Mouse (Mus musculus): Measurements from ENCODE around the gene Slc25a42. TPM values are rescaled to one million over a fixed set of nuclear protein-coding genes. Genes with fewer than 3 reads are reported as not detected.
A peak's percentile ranks its signal among the peaks of the same experiment; 100 is the strongest.

Slc25a42 gene
- polyA plus RNA-seq, 1 experiment from 2014 or later = 2.2 TPM

GRCm38 (mm10) chr8:70181903-70182252, 30.2 kb downstream of the Slc25a42 start:
- DNase-seq (ENCODE audit: low spot score) = no peak
- WGBS = 80% methylated on average over 2 of the region's 2 CpGs
- no peaks in the 10 kb centered on the region for H3K9me3 ChIP-seq (replicated peaks)
- H3K4me3 ChIP-seq = no peak overlapping the region
- H3K4me1 ChIP-seq = peaks cover 2% of the 10 kb centered on the region; the same call in 1 of the 2 replicates
- H3K27me3 ChIP-seq (ENCODE audit: low read depth, poor library complexity, severe bottlenecking) = no peaks in the 10 kb centered on the region
- H3K27ac ChIP-seq (replicated peaks) = no peak overlapping the region
- peaks cover 55% of the 10 kb centered on the region for H3K36me3 ChIP-seq

- Histone ChIP-seq H3K27ac (replicated peaks) (no peak overlapping the region), H3K27me3 (ENCODE audit: low read depth, poor library complexity, severe bottlenecking) (no peaks in the 10 kb centered on the region), H3K4me1 (peaks cover 2% of the 10 kb centered on the region; the same call in 1 of the 2 replicates), H3K36me3 (peaks cover 60% of the 10 kb centered on the region), H3K4me3 (no peak overlapping the region), H3K9me3 (replicated peaks) (no peaks in the 10 kb centered on the region)
- DNase-seq (ENCODE audit: low spot score) = no peak
- 85% methylated on average over 16 of the region's 16 CpGs for WGBS
Measured at GRCm38 (mm10) chr8:70181212-70181902, 30.7 kb downstream of the Slc25a42 start.

- H3K9me3 ChIP-seq (replicated peaks) = no peaks in the 10 kb centered on the region
- peaks cover 70% of the 10 kb centered on the region for H3K36me3 ChIP-seq
- peaks cover 6% of the 10 kb centered on the region for H3K4me1 ChIP-seq
- no peaks in the 10 kb centered on the region for H3K27me3 ChIP-seq (ENCODE audit: low read depth, poor library complexity, severe bottlenecking)
- H3K27ac ChIP-seq (replicated peaks) = no peak overlapping the region
- 97% methylated on average over 4 of the region's 4 CpGs for WGBS
- DNase-seq (ENCODE audit: low spot score) = no peak
- H3K4me3 ChIP-seq = no peak overlapping the region
Measured at GRCm38 (mm10) chr8:70179082-70179481, 33.0 kb downstream of the Slc25a42 start.

- peaks cover 11% of the 10 kb centered on the region for H3K4me1 ChIP-seq
- no peak for DNase-seq (ENCODE audit: low spot score)
- no peak overlapping the region for H3K4me3 ChIP-seq
- no peak overlapping the region for H3K27ac ChIP-seq (replicated peaks)
- H3K36me3 ChIP-seq = peaks cover 69% of the 10 kb centered on the region
- no peaks in the 10 kb centered on the region for H3K27me3 ChIP-seq (ENCODE audit: low read depth, poor library complexity, severe bottlenecking)
- no peaks in the 10 kb centered on the region for H3K9me3 ChIP-seq (replicated peaks)
- WGBS = 93% methylated on average over 2 of the region's 2 CpGs
Measured at GRCm38 (mm10) chr8:70178231-70178630, 33.9 kb downstream of the Slc25a42 start.

GRCm38 (mm10) chr8:70174079-70174478, 38.0 kb downstream of the Slc25a42 start:
- H3K9me3 ChIP-seq (replicated peaks) = no peaks in the 10 kb centered on the region
- H3K36me3 ChIP-seq = peaks cover 35% of the 10 kb centered on the region
- H3K4me3 ChIP-seq = no peak overlapping the region
- 96% methylated on average over 7 of the region's 7 CpGs for WGBS
- H3K27me3 ChIP-seq (ENCODE audit: low read depth, poor library complexity, severe bottlenecking) = no peaks in the 10 kb centered on the region
- DNase-seq (ENCODE audit: low spot score) = no peak
- no peak overlapping the region for H3K27ac ChIP-seq (replicated peaks)
- H3K4me1 ChIP-seq = peaks cover 25% of the 10 kb centered on the region

GRCm38 (mm10) chr8:70173320-70173719, 38.8 kb downstream of the Slc25a42 start:
- Histone ChIP-seq H3K36me3 (peaks cover 28% of the 10 kb centered on the region), H3K9me3 (replicated peaks) (no peaks in the 10 kb centered on the region), H3K4me3 (peak overlapping the region; percentile 80; the same call in 1 of the 2 replicates), H3K4me1 (peaks cover 25% of the 10 kb centered on the region), H3K27ac (replicated peaks) (no peak overlapping the region), H3K27me3 (ENCODE audit: low read depth, poor library complexity, severe bottlenecking) (no peaks in the 10 kb centered on the region)
- 86% methylated on average over 5 of the region's 5 CpGs for WGBS
- DNase-seq (ENCODE audit: low spot score) = no peak

GRCm38 (mm10) chr8:70172043-70172681, 39.9 kb downstream of the Slc25a42 start, which contains the start of gene Tmem161a:
Gene Tmem161a (plus strand): TSS chr8:70172356.
- peak within 1 kb of the TSS; percentile 80 for H3K4me3 ChIP-seq
- 3% methylated on average over 27 of the region's 27 CpGs for WGBS
- DNase-seq (ENCODE audit: low spot score) = peak; percentile 89
- H3K4me1 ChIP-seq = peaks cover 25% of the 10 kb centered on the region
- H3K9me3 ChIP-seq (replicated peaks) = no peaks in the 10 kb centered on the region
- peaks cover 19% of the 10 kb centered on the region for H3K36me3 ChIP-seq
- peak within 1 kb of the TSS; percentile 86 for H3K27ac ChIP-seq (replicated peaks)
- no peaks in the 10 kb centered on the region; the same call in 1 of the 2 replicates for H3K27me3 ChIP-seq (ENCODE audit: low read depth, poor library complexity, severe bottlenecking)

- Histone ChIP-seq H3K9me3 (replicated peaks) (no peaks in the 10 kb centered on the region), H3K27ac (replicated peaks) (peak overlapping the region; percentile 86), H3K27me3 (ENCODE audit: low read depth, poor library complexity, severe bottlenecking) (peaks cover 4% of the 10 kb centered on the region), H3K36me3 (peaks cover 9% of the 10 kb centered on the region; the same call in 1 of the 2 replicates), H3K4me1 (peaks cover 33% of the 10 kb centered on the region), H3K4me3 (0 out of 2 replicates have a peak overlapping the region, but pooled peaks have one; percentile 80)
- WGBS = 87% methylated on average over 7 of the region's 7 CpGs
- DNase-seq (ENCODE audit: low spot score) = no peak
Measured at GRCm38 (mm10) chr8:70171240-70171639, 40.9 kb downstream of the Slc25a42 start.

- Histone ChIP-seq H3K4me3 (no peak overlapping the region), H3K4me1 (peaks cover 37% of the 10 kb centered on the region), H3K9me3 (replicated peaks) (no peaks in the 10 kb centered on the region), H3K27me3 (ENCODE audit: low read depth, poor library complexity, severe bottlenecking) (peaks cover 9% of the 10 kb centered on the region), H3K36me3 (peaks cover 8% of the 10 kb centered on the region; the same call in 1 of the 2 replicates), H3K27ac (replicated peaks) (no peak overlapping the region)
- WGBS = 89% methylated on average over 3 of the region's 3 CpGs
- DNase-seq (ENCODE audit: low spot score) = no peak
Measured at GRCm38 (mm10) chr8:70170748-70171147, 41.4 kb downstream of the Slc25a42 start.

- Histone ChIP-seq H3K4me3 (no peak overlapping the region), H3K36me3 (peaks cover 5% of the 10 kb centered on the region; the same call in 1 of the 2 replicates), H3K4me1 (peaks cover 37% of the 10 kb centered on the region), H3K27ac (replicated peaks) (no peak overlapping the region), H3K27me3 (ENCODE audit: low read depth, poor library complexity, severe bottlenecking) (peaks cover 15% of the 10 kb centered on the region), H3K9me3 (replicated peaks) (no peaks in the 10 kb centered on the region)
- no peak for DNase-seq (ENCODE audit: low spot score)
- WGBS = 91% methylated on average over 3 of the region's 3 CpGs
Measured at GRCm38 (mm10) chr8:70170116-70170515, 42.0 kb downstream of the Slc25a42 start.

- peaks cover 35% of the 10 kb centered on the region for H3K27me3 ChIP-seq (ENCODE audit: low read depth, poor library complexity, severe bottlenecking)
- peak; percentile 90 for DNase-seq (ENCODE audit: low spot score)
- H3K4me1 ChIP-seq = peaks cover 17% of the 10 kb centered on the region
- peak overlapping the region; percentile 50 for H3K27ac ChIP-seq (replicated peaks)
- H3K4me3 ChIP-seq = peak overlapping the region; percentile 45
- no peaks in the 10 kb centered on the region for H3K9me3 ChIP-seq (replicated peaks)
- no peaks in the 10 kb centered on the region for H3K36me3 ChIP-seq
- WGBS = 3% methylated on average over 21 of the region's 21 CpGs
Measured at GRCm38 (mm10) chr8:70166504-70167110, 45.5 kb downstream of the Slc25a42 start.

GRCm38 (mm10) chr8:70163316-70163715, 48.8 kb downstream of the Slc25a42 start:
- Histone ChIP-seq H3K27me3 (ENCODE audit: low read depth, poor library complexity, severe bottlenecking) (peaks cover 43% of the 10 kb centered on the region), H3K36me3 (no peaks in the 10 kb centered on the region), H3K4me3 (no peak overlapping the region), H3K4me1 (peaks cover 33% of the 10 kb centered on the region), H3K27ac (replicated peaks) (no peak overlapping the region), H3K9me3 (replicated peaks) (no peaks in the 10 kb centered on the region)
- 85% methylated on average over 3 of the region's 3 CpGs for WGBS
- DNase-seq (ENCODE audit: low spot score) = no peak

GRCm38 (mm10) chr8:70160015-70160414, 52.1 kb downstream of the Slc25a42 start:
- WGBS = 71% methylated on average over 13 of the region's 13 CpGs
- Histone ChIP-seq H3K9me3 (replicated peaks) (no peaks in the 10 kb centered on the region), H3K36me3 (no peaks in the 10 kb centered on the region), H3K4me1 (peaks cover 25% of the 10 kb centered on the region), H3K4me3 (no peak overlapping the region), H3K27ac (replicated peaks) (no peak overlapping the region), H3K27me3 (ENCODE audit: low read depth, poor library complexity, severe bottlenecking) (peaks cover 41% of the 10 kb centered on the region)
- no peak for DNase-seq (ENCODE audit: low spot score)

All from midbrain, embryonic 10.5 days (tissue).